Mouse (Mus musculus) liver, embryonic 14.5 days (tissue): ENCODE results near the gene Olfr578. TPM values are rescaled to one million over a fixed set of nuclear protein-coding genes. Genes with fewer than 3 reads are reported as not detected.

ENCODE experiments used
- ATAC-seq: fragments of 200-750 bp; cut with Nextera tagmentation; 2 replicates; pipeline ENCODE4 v1.8.0; 2017; ENCODE audit warnings: moderate number of reproducible peaks, mild to moderate bottlenecking, moderate library complexity; ENCODE audit not compliant: insufficient read depth
- DNase-seq, 3 experiments: peaks; one replicate each; pipeline ENCODE4 v3.0.0-alpha.2; 2012 to 2013; ENCODE audit warnings: low read depth in 3 of 3, low spot score in 3 of 3
- H3K27ac ChIP-seq: fragments of 300-500 bp; sonication (generic); 2 replicates; pipeline ENCODE4 v1.5.1; 2014; ENCODE audit warnings: moderate library complexity, mild to moderate bottlenecking, control low read depth, inconsistent platforms
- H3K27me3 ChIP-seq: fragments of 300-500 bp; sonication (generic); 2 replicates; pipeline ENCODE4 v1.6.1; 2014; ENCODE audit warnings: mild to moderate bottlenecking, low read length, moderate library complexity; ENCODE audit not compliant: control insufficient read depth, insufficient read depth
- H3K36me3 ChIP-seq: fragments of 300-500 bp; sonication (generic); replicated peaks from 2 replicates; pipeline ENCODE4 v1.6.1; 2014; ENCODE audit warnings: low read depth; ENCODE audit not compliant: control insufficient read depth, insufficient read depth
- H3K4me1 ChIP-seq, 2 experiments: fragments of 200-500 bp in 1 of 2; fragments of 300-500 bp in 1 of 2; sonication (generic) in 1 of 2; replicated peaks; 2 replicates each; pipeline ENCODE4 v1.6.1; 2012 to 2014; ENCODE audit warnings: antibody characterized with exemption in 1 of 2, inconsistent platforms in 1 of 2, low read length in 1 of 2; ENCODE audit not compliant: control insufficient read depth in 2 of 2, insufficient read depth in 2 of 2
- H3K4me2 ChIP-seq: fragments of 300-500 bp; sonication (generic); 2 replicates; pipeline ENCODE4 v1.6.1; 2014; ENCODE audit warnings: low read depth, mild to moderate bottlenecking, control low read depth, moderate library complexity
- H3K4me3 ChIP-seq, 2 experiments: fragments of 200-500 bp in 1 of 2; fragments of 300-500 bp in 1 of 2; sonication (generic) in 1 of 2; 2 replicates each; pipeline ENCODE4 v1.5.1; 2012 to 2014; ENCODE audit warnings: low read depth in 2 of 2, low read length in 2 of 2, mild to moderate bottlenecking in 2 of 2, control low read depth in 1 of 2, inconsistent platforms in 1 of 2, moderate library complexity in 1 of 2; ENCODE audit not compliant: insufficient read depth in 1 of 2
- H3K9ac ChIP-seq: fragments of 300-500 bp; sonication (generic); replicated peaks from 2 replicates; pipeline ENCODE4 v1.6.1; 2014; ENCODE audit warnings: mild to moderate bottlenecking, control low read depth, moderate library complexity
- H3K9me3 ChIP-seq: fragments of 300-500 bp; sonication (generic); 2 replicates; pipeline ENCODE4 v1.6.1; 2016; ENCODE audit warnings: low read length, mixed read lengths; ENCODE audit not compliant: control insufficient read depth
- CTCF ChIP-seq: IDR thresholded peaks from 2 replicates; pipeline ENCODE4 v1.5.1; 2016; ENCODE audit warnings: antibody characterized with exemption, low read depth, control low read depth
- EP300 ChIP-seq: IDR thresholded peaks from 2 replicates; pipeline ENCODE4 v1.6.1; 2016; ENCODE audit warnings: antibody characterized with exemption, low read depth
- WGBS: fragments of 180-500 bp; shearing (Covaris S2); extraction: QIAGEN DNeasy Blood & Tissue Kit; methylation state at CpG from one replicate; pipeline ENCODE4 v1.1.7; 2014; ENCODE audit not compliant: insufficient replicate concordance; 5-methylcytosine and 5-hydroxymethylcytosine counted together
- polyA plus RNA-seq, 2 experiments: library from polyadenylated mRNA; depleted of rRNA in 1 of 2; stranded (reverse) in 1 of 2; unstranded in 1 of 2; fragments of >200 nt; fragmentation: Nextera tagmentation in 1 of 2; extraction: Ambion mirVana in 1 of 2; gene quantifications; 2 replicates each; pipeline versions ENCODE4 v1.2.1 to v1.2.3; 2012 to 2014

Gene Olfr578
- polyA plus RNA-seq (2012; rRNA removed) (not detected in 2 replicates), polyA plus RNA-seq (2014; fragmentation: Nextera tagmentation; extraction: Ambion mirVana) (not detected in 2 replicates)

GRCm38 (mm10) chr7:102989224-102989623 lies at the start of gene Olfr578:
TSS of gene Olfr578 (minus strand) at chr7:102989324.
- no peak for ATAC-seq
- H3K36me3 ChIP-seq = no peaks in the 10 kb centered on the region
- H3K9ac ChIP-seq = no peak within 1 kb of the TSS
- no peaks in the 10 kb centered on the region for H3K9me3 ChIP-seq
- 44% methylated on average over 3 of the region's 3 CpGs for WGBS
- H3K27ac ChIP-seq = no peak within 1 kb of the TSS
- H3K27me3 ChIP-seq = no peaks in the 10 kb centered on the region
- H3K4me2 ChIP-seq = no peak within 1 kb of the TSS
- TF ChIP-seq EP300 (no peak), CTCF (no peak)
- H3K4me1 ChIP-seq = no peaks in the 10 kb centered on the region
- no peak for DNase-seq
- no peak within 1 kb of the TSS for H3K4me3 ChIP-seq

DNA sequence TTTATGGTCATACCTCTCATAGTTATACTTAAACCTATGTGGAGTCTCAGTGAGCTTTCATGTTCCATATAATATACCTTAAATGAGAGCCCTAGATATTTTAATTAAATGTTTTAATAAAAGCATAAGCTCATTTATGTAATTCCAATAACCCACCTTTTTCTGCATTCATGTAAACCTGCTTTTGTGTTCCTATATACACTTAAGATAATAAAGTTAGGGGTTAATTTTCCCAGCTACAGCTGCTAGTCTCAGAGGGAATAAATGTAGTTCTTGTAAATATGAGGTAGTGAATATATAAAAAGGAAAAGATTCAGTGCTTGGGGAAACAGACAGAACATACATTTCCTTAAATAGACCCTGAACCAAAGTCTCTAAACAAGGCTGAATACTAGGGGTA lies 48.6 kb upstream of the Olfr578 start, which contains the start of gene Olfr582:
Gene Olfr582 (plus strand): TSS at position 301 of the 400 bp plus-strand sequence.
- Histone ChIP-seq H3K9ac (no peak within 1 kb of the TSS), H3K27ac (no peak within 1 kb of the TSS), H3K9me3 (no peaks in the 10 kb centered on the region), H3K36me3 (no peaks in the 10 kb centered on the region), H3K4me1 (no peaks in the 10 kb centered on the region), H3K4me2 (no peak within 1 kb of the TSS), H3K4me3 (no peak within 1 kb of the TSS), H3K27me3 (no peaks in the 10 kb centered on the region)
- DNase-seq = no peak
- ATAC-seq = no peak
- no peak for TF ChIP-seq CTCF
- no peak for TF ChIP-seq EP300

DNA sequence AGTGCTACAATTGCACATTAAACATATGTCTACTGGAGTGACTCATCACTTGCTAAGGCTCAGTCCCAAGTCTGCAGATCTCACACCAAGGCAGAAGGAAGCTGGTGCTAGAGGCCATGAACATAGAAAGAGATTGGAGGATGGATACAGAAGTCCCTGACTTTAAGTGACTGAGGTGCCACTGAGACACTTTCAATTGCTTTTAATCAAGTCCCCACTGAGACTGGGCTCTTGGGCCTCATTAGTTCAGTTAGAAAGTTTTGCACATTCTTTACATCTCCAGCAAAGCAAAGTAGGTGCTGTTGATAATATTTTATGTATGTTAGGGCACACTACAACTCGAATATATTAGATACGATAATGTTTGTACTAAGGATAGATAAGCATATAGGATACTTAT lies 13.3 kb downstream of the Olfr578 start, which contains the start of gene Olfr577:
Gene Olfr577 (minus strand): TSS at position 101 of the 400 bp plus-strand sequence.
- no peak within 1 kb of the TSS for H3K4me3 ChIP-seq
- H3K4me2 ChIP-seq = no peak within 1 kb of the TSS
- no peak for TF ChIP-seq CTCF
- no peak within 1 kb of the TSS for H3K9ac ChIP-seq
- WGBS = 60% methylated on average over 2 of the region's 2 CpGs
- no peak for DNase-seq
- no peaks in the 10 kb centered on the region for H3K4me1 ChIP-seq
- no peaks in the 10 kb centered on the region for H3K9me3 ChIP-seq
- H3K27ac ChIP-seq = no peak within 1 kb of the TSS
- H3K27me3 ChIP-seq = no peaks in the 10 kb centered on the region
- no peaks in the 10 kb centered on the region for H3K36me3 ChIP-seq
- no peak for ATAC-seq

- WGBS = 30% methylated on average over 1 of the region's 1 CpGs
- Histone ChIP-seq H3K9me3 (no peaks in the 10 kb centered on the region), H3K4me2 (no peak overlapping the region), H3K36me3 (no peaks in the 10 kb centered on the region), H3K27me3 (no peaks in the 10 kb centered on the region), H3K27ac (no peak overlapping the region), H3K4me1 (no peaks in the 10 kb centered on the region), H3K4me3 (no peak overlapping the region), H3K9ac (no peak overlapping the region)
- DNase-seq (no peak), ATAC-seq (no peak)
- TF ChIP-seq EP300 (no peak), CTCF (no peak)
Observed at GRCm38 (mm10) chr7:102974399-102974798, 14.7 kb downstream of the Olfr578 start.

- H3K9ac ChIP-seq = no peak within 1 kb of the TSS
- no peak within 1 kb of the TSS for H3K4me2 ChIP-seq
- H3K9me3 ChIP-seq = no peaks in the 10 kb centered on the region
- 10% methylated on average over 2 of the region's 2 CpGs for WGBS
- TF ChIP-seq CTCF (no peak), EP300 (no peak)
- no peak within 1 kb of the TSS for H3K4me3 ChIP-seq
- H3K27ac ChIP-seq = no peak within 1 kb of the TSS
- H3K27me3 ChIP-seq = no peaks in the 10 kb centered on the region
- ATAC-seq = no peak
- DNase-seq = no peak
- peaks cover 5% of the 10 kb centered on the region in 2 experiments for H3K4me1 ChIP-seq
- H3K36me3 ChIP-seq = no peaks in the 10 kb centered on the region
Observed at GRCm38 (mm10) chr7:102962360-102962759, 26.8 kb downstream of the Olfr578 start, which contains the start of gene Olfr576. TSS of gene Olfr576 (plus strand) at chr7:102962660.
